Mouse (Mus musculus) brain, embryonic 14.5 days (tissue): ENCODE results near the gene Cbx2.

Experiments used
- CTCF ChIP-seq: fragments of 200-500 bp; IDR thresholded peaks from 2 replicates; pipeline ENCODE4 v1.5.1; 2012; ENCODE audit warnings: inconsistent platforms, mild to moderate bottlenecking, moderate library complexity, borderline replicate concordance; ENCODE audit not compliant: insufficient read depth, insufficient read length; ENCODE audit errors: extremely low read depth
- POLR2A ChIP-seq: fragments of 200-500 bp; IDR thresholded peaks from 2 replicates; pipeline ENCODE4 v1.6.1; 2012; ENCODE audit warnings: mild to moderate bottlenecking, inconsistent platforms, borderline replicate concordance; ENCODE audit not compliant: poor library complexity, insufficient read depth, insufficient read length, severe bottlenecking; ENCODE audit errors: extremely low read depth

GRCm38 (mm10) chr11:119059256-119059655 is 36.5 kb downstream of the Cbx2 start:
- TF ChIP-seq CTCF (no peak), POLR2A (no peak)
